Comparison of ENCODE assay signal across 8 mouse cellular contexts in genomic region chr4:137164429-137164828, GRCm38 (mm10).
DNase-seq lines count a peak whose midpoint lies in the region; ATAC-seq and TF ChIP-seq lines count a peak whose summit lies in the region.

No protein-coding gene starts in this region.

- peak; percentile 77 for ATAC-seq in forebrain, postnatal 0 days
- peak; percentile 48; the same call in 1 of the 2 replicates for ATAC-seq in lung, embryonic 14.5 days (ENCODE audit: insufficient read depth)

- H3K4me2 ChIP-seq in forebrain, postnatal 0 days (ENCODE audit: low read depth) = peak overlapping the region; percentile 39
- peak overlapping the region; percentile 57 for H3K4me2 ChIP-seq in lung, embryonic 14.5 days

- H3K27me3 ChIP-seq in forebrain, postnatal 0 days (ENCODE audit: insufficient read depth, low read length) = peaks cover 4% of the 10 kb centered on the region; the same call in 1 of the 2 replicates
- no peaks in the 10 kb centered on the region for H3K27me3 ChIP-seq in lung, embryonic 14.5 days (ENCODE audit: insufficient read depth, low read length)

- TF ChIP-seq CTCF in forebrain, postnatal 0 days (IDR thresholded peaks at IDR 0.05; ENCODE audit: low read depth) = peak; percentile 96
- TF ChIP-seq CTCF in layer of hippocampus, adult 2 months (conservative IDR thresholded peaks at IDR 0.05) = peak; percentile 97; the same call in 1 of the 2 replicates
- peak; percentile 99 for TF ChIP-seq CTCF in lung, embryonic 14.5 days (IDR thresholded peaks at IDR 0.05; ENCODE audit: low read depth)

- DNase-seq in ES-E14 (ENCODE audit: low read depth, low spot score) = peak; percentile 72
- DNase-seq in cerebellum, adult 18-20 months = peak; percentile 91 to 93
- DNase-seq in forebrain, postnatal 0 days = peak; percentile 85
- DNase-seq in heart, postnatal 36 days = peak; percentile 77
- peak; percentile 75 to 86 for DNase-seq in layer of hippocampus, adult 2 months (ENCODE audit: low spot score in 2 of 2)
- DNase-seq in lung, embryonic 14.5 days = peak; percentile 88
- peak; percentile 68 for DNase-seq in ovary, postnatal 10 days (ENCODE audit: low spot score)
- peak; percentile 84 for DNase-seq in thymus, postnatal 0 days (ENCODE audit: low spot score)

- in situ Hi-C loops in ES-E14 (cut with MboI; ENCODE audit: low sequenced_read_pairs in 2 of 2, unreplicated experiment in 2 of 2) = no loop called here

- H3K9ac ChIP-seq in ES-E14 (ENCODE audit: insufficient read depth, low read depth, low read length, poor library complexity, severe bottlenecking) = 0 out of 2 replicates have a peak overlapping the region, but pooled peaks have one; percentile 22
- no peak overlapping the region for H3K9ac ChIP-seq in forebrain, postnatal 0 days
- H3K9ac ChIP-seq in lung, embryonic 14.5 days = no peak overlapping the region

- H3K4me1 ChIP-seq in ES-E14 (ENCODE audit: control insufficient read depth in 2 of 2, insufficient read depth in 2 of 2, low read length in 2 of 2, poor library complexity in 1 of 2) = no peaks in the 10 kb centered on the region; a peak in 1 of 4 replicates
- no peaks in the 10 kb centered on the region for H3K4me1 ChIP-seq in forebrain, postnatal 0 days (ENCODE audit: insufficient read depth)
- no peaks in the 10 kb centered on the region for H3K4me1 ChIP-seq in lung, embryonic 14.5 days (ENCODE audit: insufficient read depth)

- H3K4me3 ChIP-seq in ES-E14 (ENCODE audit: insufficient read depth in 1 of 2, low read depth in 1 of 2, low read length in 2 of 2, poor library complexity in 1 of 2, severe bottlenecking in 1 of 2) = peak overlapping the region; percentile 30 to 32
- peak overlapping the region; percentile 28 for H3K4me3 ChIP-seq in forebrain, postnatal 0 days (ENCODE audit: low read depth, low read length)
- H3K4me3 ChIP-seq in layer of hippocampus, adult 2 months = peak overlapping the region; percentile 46
- H3K4me3 ChIP-seq in lung, embryonic 14.5 days (ENCODE audit: low read depth, low read length) = peak overlapping the region; percentile 3; the same call in 1 of the 2 replicates

- no peaks in the 10 kb centered on the region for H3K9me3 ChIP-seq in ES-E14 (ENCODE audit: control insufficient read depth, insufficient read depth, low read depth, low read length)
- no peaks in the 10 kb centered on the region for H3K9me3 ChIP-seq in forebrain, postnatal 0 days (ENCODE audit: low read length)
- no peaks in the 10 kb centered on the region for H3K9me3 ChIP-seq in lung, embryonic 14.5 days (ENCODE audit: low read depth, low read length)

- intact Hi-C loops in heart, postnatal 36 days (cut with DNase I) = loop anchor here (2.0 to 10.0 kb wide), 2 partner anchors 144 to 230 kb away; no protein-coding TSS in a partner anchor

- no peak overlapping the region for H3K27ac ChIP-seq in ES-E14 (ENCODE audit: insufficient read depth, low read depth, low read length, poor library complexity, severe bottlenecking)
- H3K27ac ChIP-seq in forebrain, postnatal 0 days (ENCODE audit: low read depth, low read length) = no peak overlapping the region
- no peak overlapping the region for H3K27ac ChIP-seq in layer of hippocampus, adult 2 months
- H3K27ac ChIP-seq in lung, embryonic 14.5 days (ENCODE audit: low read depth) = peak overlapping the region; percentile 31

- no peaks in the 10 kb centered on the region for H3K36me3 ChIP-seq in ES-E14 (ENCODE audit: control insufficient read depth, insufficient read depth, low read length, poor library complexity, severe bottlenecking)
- no peaks in the 10 kb centered on the region for H3K36me3 ChIP-seq in forebrain, postnatal 0 days (ENCODE audit: insufficient read depth)
- H3K36me3 ChIP-seq in lung, embryonic 14.5 days (ENCODE audit: insufficient read depth) = no peaks in the 10 kb centered on the region

- WGBS in forebrain, postnatal 0 days = 3% methylated on average over 12 of the region's 12 CpGs
- WGBS in lung, embryonic 14.5 days = 2% methylated on average over 12 of the region's 12 CpGs

TF ChIP-seq in ES-E14, 5 proteins besides CTCF, POLR2A, EP300 and RAD21:
- 0 out of 2 replicates have a peak, but pooled peaks have one; percentile 21 for TF ChIP-seq ZC3H11A (IDR thresholded peaks at IDR 0.05; ENCODE audit: borderline replicate concordance, low read depth, low read length)
- no peak for TF ChIP-seq HCFC1 (IDR thresholded peaks at IDR 0.05; ENCODE audit: borderline replicate concordance, insufficient read depth, low read length)
